Mouse (Mus musculus): ENCODE data around the gene Tia1. TPM values are rescaled to one million over a fixed set of nuclear protein-coding genes. Genes with fewer than 3 reads are reported as not detected.

Tia1 gene
- total RNA-seq, 2 experiments from 2014 or later, result 125 to 127 TPM

DNA sequence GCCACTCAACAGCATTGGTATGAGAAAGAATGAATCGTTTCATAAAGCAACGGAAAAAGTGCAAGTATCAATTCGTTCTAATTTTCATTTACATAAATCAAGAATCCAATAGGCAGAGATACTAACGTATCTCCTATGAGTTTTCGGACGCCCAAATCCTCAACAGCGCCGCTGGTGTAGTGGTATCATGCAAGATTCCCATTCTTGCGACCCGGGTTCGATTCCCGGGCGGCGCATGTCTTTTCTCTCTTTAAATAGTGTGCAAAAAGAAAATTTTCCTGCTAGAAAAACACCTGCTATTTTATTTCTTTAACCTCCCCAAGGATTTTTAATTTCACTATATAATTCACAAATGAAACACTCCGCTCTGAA is 305 bp upstream of the Tia1 start:
- intact Hi-C loops (cut with DNase I), result loop anchor here (5.0 to 10.0 kb wide), 2 partner anchors 36 to 459 kb away; partner anchors contain the start of gene Fam136a
- peak; percentile 80 to 88 for DNase-seq (ENCODE audit: extremely low spot score in 1 of 2, low spot score in 2 of 2)

- intact Hi-C loops (cut with DNase I), result loop anchor here (5.0 to 10.0 kb wide), 2 partner anchors 38 to 460 kb away; partner anchors contain the start of gene Fam136a
- DNase-seq (ENCODE audit: extremely low spot score in 1 of 2, low spot score in 2 of 2), result no peak
Observed at GRCm38 (mm10) chr6:86404996-86405395, 977 bp downstream of the Tia1 start.

GRCm38 (mm10) chr6:86406306-86406705 is 2.3 kb downstream of the Tia1 start:
- DNase-seq (ENCODE audit: extremely low spot score in 1 of 2, low spot score in 2 of 2), result no peak
- intact Hi-C loops (cut with DNase I), result loop anchor here (10.0 kb wide), 1 partner anchor 462 kb away; no protein-coding TSS in a partner anchor

- intact Hi-C loops (cut with DNase I), result no loop called here
- no peak for DNase-seq (ENCODE audit: extremely low spot score in 1 of 2, low spot score in 2 of 2)
Observed at GRCm38 (mm10) chr6:86418711-86419110, 14.7 kb downstream of the Tia1 start.

- DNase-seq (ENCODE audit: extremely low spot score in 1 of 2, low spot score in 2 of 2), result no peak
- intact Hi-C loops (cut with DNase I), result no loop called here
Observed at GRCm38 (mm10) chr6:86419239-86419638, 15.2 kb downstream of the Tia1 start.

GRCm38 (mm10) chr6:86420491-86420890 is 16.5 kb downstream of the Tia1 start:
- intact Hi-C loops (cut with DNase I), result no loop called here
- peak in 1 of 2 experiments; percentile 28 for DNase-seq (ENCODE audit: extremely low spot score in 1 of 2, low spot score in 2 of 2)

DNA sequence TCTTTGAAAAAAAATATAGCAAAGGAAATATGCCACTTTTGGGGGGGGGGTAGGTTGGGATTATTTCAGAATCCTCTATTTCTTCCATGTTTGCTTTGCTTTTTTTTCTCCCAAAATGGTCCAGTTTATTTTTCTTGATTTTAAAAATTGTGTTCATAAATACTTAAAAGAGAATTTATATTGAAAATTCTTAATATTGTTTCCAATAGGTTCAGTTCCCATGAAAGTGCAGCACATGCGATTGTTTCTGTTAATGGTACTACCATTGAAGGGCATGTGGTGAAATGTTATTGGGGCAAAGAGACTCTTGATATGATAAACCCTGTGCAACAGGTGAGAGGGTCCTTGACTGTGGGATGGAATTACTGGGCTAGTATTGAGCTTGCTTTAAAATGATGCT is 22.3 kb downstream of the Tia1 start, which contains the start of gene Gm44790:
TSS of gene Gm44790 (plus strand) at position 301 of the 400 bp plus-strand sequence.
- no peak for DNase-seq (ENCODE audit: extremely low spot score in 1 of 2, low spot score in 2 of 2)
- intact Hi-C loops (cut with DNase I), result loop anchor here (5.0 kb wide), 1 partner anchor 256 kb away; the partner anchor contains the start of gene Snrnp27

DNA sequence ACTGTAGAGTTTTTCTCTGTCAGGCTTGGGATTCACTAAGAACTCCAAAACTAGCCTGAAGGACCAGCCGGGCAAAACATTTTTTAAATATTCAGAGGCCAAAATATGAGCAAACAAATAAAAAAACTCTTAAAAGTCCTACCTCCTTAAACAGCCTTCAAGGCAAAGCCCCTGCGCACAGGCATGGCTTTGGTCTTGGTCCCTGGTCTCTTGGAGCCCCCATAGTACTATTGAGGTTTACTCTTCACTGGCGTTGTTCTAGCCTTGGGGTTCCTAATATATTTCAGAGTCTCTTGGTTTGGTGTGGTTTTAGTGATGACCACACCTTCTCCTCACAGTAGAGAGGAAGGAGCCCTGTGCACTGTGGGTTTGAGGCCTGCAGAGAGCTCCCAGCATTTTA is 27.5 kb downstream of the Tia1 start:
- DNase-seq (ENCODE audit: extremely low spot score in 1 of 2, low spot score in 2 of 2), result no peak
- intact Hi-C loops (cut with DNase I), result no loop called here

GRCm38 (mm10) chr6:86433696-86434095 is 29.7 kb downstream of the Tia1 start:
- intact Hi-C loops (cut with DNase I), result no loop called here
- no peak for DNase-seq (ENCODE audit: extremely low spot score in 1 of 2, low spot score in 2 of 2)

DNA sequence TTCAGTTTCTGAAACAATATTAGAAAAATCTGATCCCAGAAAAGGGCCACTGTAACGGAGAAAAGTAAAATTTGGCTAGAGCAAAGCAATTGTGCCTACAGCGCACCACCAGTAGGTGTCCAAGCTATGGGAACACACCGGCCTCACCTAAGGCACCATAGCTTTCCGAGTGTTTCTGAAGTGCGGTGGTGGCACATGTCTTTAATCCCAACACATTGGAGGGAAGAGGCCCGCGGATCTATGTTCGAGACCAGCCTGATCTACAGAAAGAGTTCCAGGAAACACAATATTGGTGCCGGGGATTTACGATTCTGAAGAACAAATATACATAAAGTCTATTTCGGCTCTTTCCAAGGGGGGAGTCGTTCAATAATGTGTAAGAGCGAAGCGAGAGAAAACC is 33.7 kb downstream of the Tia1 start:
- intact Hi-C loops (cut with DNase I), result no loop called here
- DNase-seq (ENCODE audit: extremely low spot score in 1 of 2, low spot score in 2 of 2), result peak; percentile 32 to 55

DNA sequence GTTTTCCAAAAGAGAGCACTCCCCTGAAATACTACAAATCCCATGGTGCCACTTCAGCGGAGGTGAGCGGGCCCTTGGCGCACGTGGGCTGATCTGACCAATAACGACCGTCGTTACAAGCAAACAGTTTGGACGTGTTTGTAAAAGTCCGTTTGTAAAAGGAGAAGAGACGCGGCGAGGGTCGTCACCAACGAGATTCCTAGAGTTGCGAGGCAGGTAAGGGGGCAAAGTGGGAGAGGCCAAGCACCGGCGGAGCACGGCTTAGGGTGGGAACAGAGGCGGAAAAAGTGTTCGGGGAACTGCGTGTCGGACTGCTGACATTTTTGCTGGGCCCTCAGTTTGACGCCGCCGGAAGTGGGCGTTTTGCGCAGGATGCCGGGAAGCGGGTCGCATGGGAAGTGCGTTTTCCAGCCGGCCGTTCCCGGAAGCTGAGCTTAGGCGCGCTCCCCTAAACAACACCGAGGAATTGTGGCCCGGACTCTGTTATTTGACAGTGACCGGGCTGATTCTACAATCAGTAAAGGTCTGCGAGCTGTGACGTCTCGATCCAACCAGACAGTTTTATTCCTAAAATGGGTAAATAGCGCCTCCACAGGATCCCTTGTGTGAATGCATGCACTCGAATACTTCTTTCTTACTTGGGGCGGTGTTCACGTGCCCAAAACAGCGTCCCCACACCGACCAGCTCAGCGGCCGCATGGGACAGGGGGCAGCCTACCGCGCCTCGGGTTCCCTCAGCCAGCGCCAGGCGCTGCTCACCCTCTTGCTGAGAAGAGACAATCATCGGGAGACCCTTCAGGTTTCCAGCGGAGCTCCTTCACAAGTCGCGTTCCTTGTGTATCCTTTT is 34.5 kb downstream of the Tia1 start, which contains the start of gene C87436:
TSS of gene C87436 (plus strand) at position 103 of the 847 bp plus-strand sequence.
- intact Hi-C loops (cut with DNase I), result no loop called here
- peak; percentile 92 to 96 for DNase-seq (ENCODE audit: extremely low spot score in 1 of 2, low spot score in 2 of 2)

GRCm38 (mm10) chr6:86439119-86439496 is 35.1 kb downstream of the Tia1 start:
- intact Hi-C loops (cut with DNase I), result no loop called here
- no peak for DNase-seq (ENCODE audit: extremely low spot score in 1 of 2, low spot score in 2 of 2)

DNA sequence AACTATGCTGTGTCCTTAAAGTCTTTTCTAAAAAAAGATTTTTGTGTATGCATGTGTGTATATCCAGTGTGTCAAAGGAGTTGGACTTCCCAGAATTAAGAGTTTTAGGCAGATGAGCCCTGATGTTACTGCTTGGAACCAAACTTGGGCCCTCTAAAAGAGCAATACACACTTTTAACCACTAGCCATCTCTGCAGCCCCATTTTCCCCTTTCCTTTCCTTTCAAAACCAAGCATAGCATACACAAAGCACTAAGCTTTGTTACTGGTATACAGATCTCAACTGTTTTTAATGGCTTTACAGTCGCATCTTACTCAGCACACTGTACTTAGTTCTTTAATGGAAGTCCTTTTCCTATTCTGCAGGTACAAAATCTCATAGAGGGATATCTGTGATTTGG is 35.5 kb downstream of the Tia1 start:
- no peak for DNase-seq (ENCODE audit: extremely low spot score in 1 of 2, low spot score in 2 of 2)
- intact Hi-C loops (cut with DNase I), result no loop called here

GRCm38 (mm10) chr6:86441571-86441970 is 37.6 kb downstream of the Tia1 start:
- DNase-seq (ENCODE audit: extremely low spot score in 1 of 2, low spot score in 2 of 2), result no peak
- intact Hi-C loops (cut with DNase I), result no loop called here

- intact Hi-C loops (cut with DNase I), result no loop called here
- DNase-seq (ENCODE audit: extremely low spot score in 1 of 2, low spot score in 2 of 2), result no peak
Observed at GRCm38 (mm10) chr6:86445551-86445950, 41.5 kb downstream of the Tia1 start.

DNA sequence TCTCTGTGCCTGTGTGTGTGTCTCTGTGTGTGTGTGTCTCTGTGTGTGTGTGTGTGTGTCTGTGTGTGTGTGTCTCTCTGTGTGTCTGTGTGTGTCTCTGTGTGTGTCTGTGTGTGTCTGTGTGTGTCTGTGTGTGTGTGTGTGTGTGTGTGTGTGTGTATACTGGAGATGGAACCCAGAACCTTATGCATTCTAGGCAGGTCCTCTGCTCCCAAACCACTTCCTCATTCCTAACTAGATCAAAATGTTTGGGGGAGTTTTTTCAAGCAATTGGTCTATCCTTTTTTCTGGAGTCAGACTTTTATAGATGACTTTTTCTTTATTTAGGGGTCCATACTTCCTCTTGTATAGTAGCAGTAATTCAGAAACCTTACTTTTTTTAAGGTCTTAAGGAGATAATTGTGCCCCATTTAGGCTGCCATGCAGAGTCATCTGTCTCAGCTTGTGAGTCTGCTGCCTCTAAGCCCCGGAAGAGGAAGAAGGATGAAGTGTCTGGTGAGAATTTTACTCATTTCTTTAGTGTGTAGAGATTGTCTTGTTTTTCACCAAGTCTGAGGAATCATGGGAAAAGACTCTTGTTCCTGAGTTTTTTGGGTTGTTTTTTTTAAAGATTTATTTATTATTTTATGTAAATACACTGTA is 43.0 kb downstream of the Tia1 start:
- no peak for DNase-seq (ENCODE audit: extremely low spot score in 1 of 2, low spot score in 2 of 2)
- intact Hi-C loops (cut with DNase I), result no loop called here

DNA sequence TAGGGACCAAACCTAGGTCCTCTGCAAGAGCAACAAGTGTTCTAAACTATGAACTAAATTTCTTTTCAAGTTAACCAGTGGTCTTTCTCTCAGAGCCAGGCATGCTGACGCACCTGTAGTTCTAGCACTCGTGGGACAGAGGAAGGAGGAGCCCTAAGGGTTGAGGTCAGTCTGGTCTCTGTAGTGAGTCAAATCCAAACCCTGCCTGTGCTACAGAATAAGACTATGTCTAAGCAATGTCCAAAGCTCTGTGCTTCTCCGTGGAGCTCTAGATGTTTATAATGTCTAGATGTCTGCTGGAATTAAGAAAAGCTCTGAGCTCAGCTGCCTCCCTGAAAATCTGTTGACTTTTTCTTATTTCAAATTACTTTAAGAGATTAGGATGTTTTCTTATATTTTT is 52.7 kb downstream of the Tia1 start:
- intact Hi-C loops (cut with DNase I), result no loop called here

GRCm38 (mm10) chr6:86463079-86463478 is 59.1 kb downstream of the Tia1 start:
- no peak for DNase-seq (ENCODE audit: extremely low spot score in 1 of 2, low spot score in 2 of 2)
- intact Hi-C loops (cut with DNase I), result no loop called here

More for the DNA sequence above, 52.7 kb downstream of the Tia1 start:
- DNase-seq (ENCODE audit: extremely low spot score in 1 of 2, low spot score in 2 of 2), result no peak

DNA sequence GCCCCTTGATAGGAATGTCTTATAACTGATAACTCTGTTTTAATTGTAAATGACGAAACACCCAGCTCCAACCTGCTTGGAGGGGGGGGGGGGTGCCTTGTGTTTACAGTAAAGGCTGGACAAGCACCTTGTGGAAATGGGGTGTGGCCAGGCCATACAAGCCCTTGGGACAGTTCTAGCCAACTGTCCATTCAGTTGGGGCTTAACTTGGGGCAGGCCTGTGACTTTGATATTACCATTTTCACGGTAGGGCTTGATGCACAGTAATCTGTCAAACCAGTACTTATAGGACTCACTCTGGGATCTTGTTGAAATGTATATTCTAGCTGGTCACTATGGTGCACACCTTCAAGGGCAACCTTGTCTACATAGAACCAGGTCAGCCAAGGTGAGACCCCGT is 67.3 kb downstream of the Tia1 start:
- intact Hi-C loops (cut with DNase I), result no loop called here
- no peak for DNase-seq (ENCODE audit: extremely low spot score in 1 of 2, low spot score in 2 of 2)

DNA sequence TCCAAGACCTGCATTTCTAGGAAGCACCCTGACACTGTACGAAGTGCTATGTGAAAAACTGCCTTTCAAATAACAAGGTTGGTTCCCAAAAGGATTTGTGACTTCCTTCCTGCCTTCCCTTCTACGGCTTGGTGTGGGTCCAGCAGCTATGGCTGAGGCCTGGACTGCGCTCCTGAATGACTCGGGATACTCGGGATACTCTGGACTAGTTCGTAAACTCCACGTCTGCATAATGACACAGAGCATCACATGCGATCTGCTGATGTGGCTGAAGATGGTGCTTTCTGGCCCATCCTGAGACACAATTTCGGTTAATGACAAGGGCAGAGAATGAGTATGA is 67.7 kb downstream of the Tia1 start:
- intact Hi-C loops (cut with DNase I), result loop anchor here (1.0 kb wide), 1 partner anchor 55 kb away; the partner anchor contains the start of gene Pcbp1
- no peak for DNase-seq (ENCODE audit: extremely low spot score in 1 of 2, low spot score in 2 of 2)
